Mouse (Mus musculus): ENCODE data around the gene Rrp9. TPM values are rescaled to one million over a fixed set of nuclear protein-coding genes. Genes with fewer than 3 reads are reported as not detected.

Rrp9 gene
- polyA plus RNA-seq, 1 experiment = 109 TPM

DNA sequence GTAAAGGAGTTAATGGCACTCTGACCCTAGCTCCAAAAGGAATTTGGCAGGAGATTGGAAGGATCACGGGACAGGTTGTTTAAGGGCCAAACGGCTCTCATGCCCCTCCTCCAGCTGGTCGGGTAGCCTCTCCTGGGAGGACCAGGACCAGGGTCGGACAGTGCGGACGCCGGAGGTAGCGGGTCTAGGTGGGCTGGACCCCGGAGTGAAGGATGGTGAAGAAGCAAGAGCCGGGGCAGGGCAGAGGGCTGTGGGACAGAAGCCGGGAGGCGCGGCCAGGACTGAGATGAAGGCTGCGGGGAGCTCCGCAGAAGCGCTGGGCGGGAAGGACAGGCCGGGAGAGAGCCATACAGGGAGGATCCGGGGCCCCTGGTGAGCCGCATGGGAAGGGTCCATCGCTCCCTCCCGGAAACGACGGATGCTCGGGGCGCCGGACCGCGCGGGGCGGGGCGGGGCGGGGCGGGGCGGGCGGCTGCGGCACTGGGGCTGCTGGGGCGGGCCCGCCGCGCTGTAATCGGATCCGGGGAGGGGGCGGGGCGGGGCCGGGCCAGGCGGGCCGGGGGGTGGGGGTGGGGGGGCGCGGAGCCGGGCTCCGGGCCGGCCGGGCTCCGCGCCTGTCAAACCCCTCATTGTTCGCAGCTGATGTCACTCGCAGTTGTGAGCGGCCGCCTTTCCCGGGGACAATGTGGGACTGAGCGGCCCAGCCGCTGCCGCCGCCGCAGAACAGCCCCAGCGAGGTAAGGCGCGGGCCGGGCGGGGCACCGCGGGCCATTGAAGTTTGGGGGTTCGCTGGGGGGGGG lies 22.3 kb upstream of the Rrp9 start, which contains the start of gene Pcbp4:
Gene Pcbp4 (plus strand): TSS at position 21 of the 800 bp plus-strand sequence.
- peak within 1 kb of the TSS; percentile 87 for H3ac ChIP-seq (ENCODE audit: control insufficient read depth, insufficient read length, low read depth)
- no peaks in the 10 kb centered on the region for H3K27me3 ChIP-seq (ENCODE audit: control insufficient read depth, insufficient read depth, insufficient read length)
- H3K79me2 ChIP-seq (ENCODE audit: control insufficient read depth, insufficient read depth) = peaks cover 47% of the 10 kb centered on the region

DNA sequence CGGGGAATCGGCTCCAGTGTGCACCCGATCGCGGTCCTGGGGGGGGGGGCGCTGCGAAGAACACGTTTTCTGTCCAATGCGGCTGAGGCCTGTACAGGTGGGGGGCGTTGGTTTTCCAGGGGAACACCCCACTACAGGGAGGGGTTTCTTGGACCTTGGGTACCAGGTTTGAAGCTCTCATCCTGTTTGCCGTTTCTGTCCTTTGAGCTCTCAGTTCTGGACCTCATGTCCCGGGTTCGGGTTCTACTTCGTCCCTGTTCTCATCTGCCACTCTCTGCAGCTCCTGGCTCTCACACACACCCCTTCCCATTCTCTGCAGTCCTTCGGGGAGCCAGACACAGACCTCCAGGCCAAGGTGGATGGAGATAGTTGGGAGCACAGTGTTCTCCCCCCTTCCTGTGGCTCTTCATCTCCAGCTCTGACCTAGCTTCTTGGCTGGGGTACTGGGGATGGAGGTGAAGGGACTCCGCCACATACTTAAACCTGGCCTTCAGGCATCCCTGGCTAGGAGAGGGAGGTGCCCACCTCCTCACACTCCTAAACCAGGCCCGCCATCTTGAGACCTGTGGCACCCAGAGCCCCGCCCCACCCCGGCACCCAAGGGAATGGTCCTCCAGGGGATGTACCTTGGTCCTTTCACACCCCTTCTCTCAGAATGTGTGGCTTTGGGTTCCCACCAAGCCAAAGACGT lies 21.5 kb upstream of the Rrp9 start:
- Histone ChIP-seq H3K79me3 (ENCODE audit: low read depth) (peaks cover 55% of the 10 kb centered on the region), H3K4me3 (ENCODE audit: insufficient read depth, poor library complexity, severe bottlenecking) (peak overlapping the region; percentile 63), H3K36me3 (ENCODE audit: control insufficient read depth, insufficient read depth) (peaks cover 11% of the 10 kb centered on the region), H3K79me2 (ENCODE audit: control insufficient read depth, insufficient read depth) (peaks cover 55% of the 10 kb centered on the region), H3K27me3 (ENCODE audit: control insufficient read depth, insufficient read depth, insufficient read length) (no peaks in the 10 kb centered on the region), H3ac (ENCODE audit: control insufficient read depth, insufficient read length, low read depth) (peak overlapping the region; percentile 85)
- no peak for TF ChIP-seq MAX (IDR thresholded peaks at IDR 0.05)
- TF ChIP-seq MYOD1 (IDR thresholded peaks at IDR 0.05; ENCODE audit: control insufficient read depth, insufficient read length, low read depth) = no peak
- TF ChIP-seq CTCF (IDR thresholded peaks at IDR 0.05; ENCODE audit: control insufficient read depth, insufficient read depth, insufficient read length) = no peak
- TF ChIP-seq FOSL1 (IDR thresholded peaks at IDR 0.05; ENCODE audit: insufficient read depth, low read length, poor library complexity, severe bottlenecking) = no peak
- no peak for TF ChIP-seq CEBPB (IDR thresholded peaks at IDR 0.05; ENCODE audit: low read depth)
- no peak for TF ChIP-seq MYOG (IDR thresholded peaks at IDR 0.05; ENCODE audit: control insufficient read depth, extremely low read depth, insufficient read length)
- no peak for TF ChIP-seq USF1 (IDR thresholded peaks at IDR 0.05; ENCODE audit: low read depth)

More for the DNA sequence above, 22.3 kb upstream of the Rrp9 start, which contains the start of gene Pcbp4:
- peak within 1 kb of the TSS; percentile 63 for H3K4me3 ChIP-seq (ENCODE audit: insufficient read depth, poor library complexity, severe bottlenecking)
- peaks cover 7% of the 10 kb centered on the region for H3K36me3 ChIP-seq (ENCODE audit: control insufficient read depth, insufficient read depth)
- peaks cover 47% of the 10 kb centered on the region for H3K79me3 ChIP-seq (ENCODE audit: low read depth)
- no peak for TF ChIP-seq MAX (IDR thresholded peaks at IDR 0.05)
- TF ChIP-seq MYOG (IDR thresholded peaks at IDR 0.05; ENCODE audit: control insufficient read depth, extremely low read depth, insufficient read length) = no peak
- no peak for TF ChIP-seq USF1 (IDR thresholded peaks at IDR 0.05; ENCODE audit: low read depth)
- no peak for TF ChIP-seq CTCF (IDR thresholded peaks at IDR 0.05; ENCODE audit: control insufficient read depth, insufficient read depth, insufficient read length)
- no peak for TF ChIP-seq FOSL1 (IDR thresholded peaks at IDR 0.05; ENCODE audit: insufficient read depth, low read length, poor library complexity, severe bottlenecking)
- TF ChIP-seq CEBPB (IDR thresholded peaks at IDR 0.05; ENCODE audit: low read depth) = no peak
- no peak for TF ChIP-seq MYOD1 (IDR thresholded peaks at IDR 0.05; ENCODE audit: control insufficient read depth, insufficient read length, low read depth)

DNA sequence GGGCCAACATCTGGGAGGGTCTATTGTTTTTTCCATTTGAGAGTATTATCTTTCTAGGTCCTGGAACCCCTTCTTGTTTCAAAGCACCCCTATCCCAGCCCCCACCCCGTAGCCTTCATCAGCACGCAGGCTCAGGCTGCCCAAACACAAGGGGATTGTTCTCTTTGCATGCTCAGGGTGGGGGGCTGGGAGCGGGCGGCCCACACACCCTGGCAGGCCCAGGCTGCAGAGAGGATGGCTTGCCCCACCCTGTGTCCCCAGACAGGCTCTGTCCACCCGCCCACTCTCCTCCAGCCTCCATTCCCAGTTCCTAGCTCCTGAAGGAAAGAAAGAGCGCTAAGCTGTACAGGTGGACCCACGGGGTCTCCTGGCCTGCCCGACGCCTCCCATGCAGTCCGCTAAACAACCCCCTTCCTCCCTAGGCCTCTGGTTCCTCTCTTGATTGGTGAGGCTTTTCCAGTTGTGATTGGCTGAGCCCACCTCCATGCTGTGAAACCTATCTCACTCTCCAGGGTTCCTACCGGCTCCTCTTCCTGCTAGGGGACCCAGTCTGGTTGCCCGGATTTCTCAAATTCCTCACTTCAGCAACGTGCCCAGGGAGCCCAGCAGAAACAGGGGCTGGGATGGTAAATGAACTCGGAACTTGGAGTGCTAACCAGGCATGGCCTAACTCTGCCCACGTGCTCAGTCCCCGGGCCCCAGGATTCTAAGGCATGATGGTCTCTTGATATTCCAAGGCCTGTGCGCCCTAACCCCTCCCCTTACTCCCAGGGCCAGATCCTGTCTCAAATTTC lies 20.7 kb upstream of the Rrp9 start:
- Histone ChIP-seq H3K27me3 (ENCODE audit: control insufficient read depth, insufficient read depth, insufficient read length) (no peaks in the 10 kb centered on the region), H3K4me3 (ENCODE audit: insufficient read depth, poor library complexity, severe bottlenecking) (peak overlapping the region; percentile 63), H3K79me3 (ENCODE audit: low read depth) (peaks cover 58% of the 10 kb centered on the region), H3K79me2 (ENCODE audit: control insufficient read depth, insufficient read depth) (peaks cover 63% of the 10 kb centered on the region), H3K36me3 (ENCODE audit: control insufficient read depth, insufficient read depth) (peaks cover 20% of the 10 kb centered on the region), H3ac (ENCODE audit: control insufficient read depth, insufficient read length, low read depth) (peak overlapping the region; percentile 85)
- peak; percentile 61 for TF ChIP-seq USF1 (IDR thresholded peaks at IDR 0.05; ENCODE audit: low read depth)
- TF ChIP-seq MAX (IDR thresholded peaks at IDR 0.05) = peak; percentile 69
- no peak for TF ChIP-seq MYOG (IDR thresholded peaks at IDR 0.05; ENCODE audit: control insufficient read depth, extremely low read depth, insufficient read length)

DNA sequence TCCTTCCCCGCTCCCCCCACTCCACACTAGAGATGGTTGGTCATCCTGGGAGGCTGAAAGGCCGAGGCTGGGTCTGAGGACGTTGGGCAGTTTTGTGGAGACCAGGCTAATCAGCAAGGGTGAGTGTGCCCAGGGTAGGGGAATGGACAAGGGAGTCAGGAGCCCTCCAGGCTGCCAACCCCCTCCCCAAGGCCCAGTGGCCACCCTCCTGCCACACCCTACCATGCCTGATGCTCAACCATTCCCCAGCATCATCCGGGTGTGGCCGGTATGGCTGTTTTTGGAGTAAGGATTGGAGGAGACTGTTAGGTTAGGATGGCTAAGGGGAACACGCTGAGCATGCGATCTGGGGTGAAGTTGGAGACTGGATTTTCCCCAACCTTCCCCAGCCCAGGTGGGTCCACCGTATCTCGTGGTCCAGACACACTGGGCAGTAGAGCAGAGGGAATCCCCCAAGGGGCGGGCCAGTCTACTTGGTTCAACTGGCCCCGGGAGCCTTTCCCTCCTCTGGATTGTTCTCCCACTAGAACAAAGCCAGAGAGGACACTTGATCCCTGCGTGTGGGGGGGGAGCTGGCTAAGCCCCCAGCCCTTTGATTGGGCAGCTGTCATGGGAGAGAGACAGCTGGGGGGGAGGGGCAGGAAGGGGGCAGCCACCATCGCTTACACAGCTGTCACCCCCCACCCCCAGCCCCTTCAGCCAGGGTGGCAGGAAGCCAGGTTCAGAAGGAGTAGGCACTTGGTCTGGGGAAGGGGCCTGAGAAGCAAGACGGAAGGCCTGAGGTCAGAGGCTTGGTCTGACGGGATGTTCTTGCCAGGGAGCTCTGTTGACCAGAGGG lies 19.2 kb upstream of the Rrp9 start:
- H3ac ChIP-seq (ENCODE audit: control insufficient read depth, insufficient read length, low read depth) = peak overlapping the region; percentile 1
- H3K36me3 ChIP-seq (ENCODE audit: control insufficient read depth, insufficient read depth) = peaks cover 31% of the 10 kb centered on the region
- TF ChIP-seq MAX (IDR thresholded peaks at IDR 0.05) (no peak), MYOD1 (IDR thresholded peaks at IDR 0.05; ENCODE audit: control insufficient read depth, insufficient read length, low read depth) (peak; percentile 52)

DNA sequence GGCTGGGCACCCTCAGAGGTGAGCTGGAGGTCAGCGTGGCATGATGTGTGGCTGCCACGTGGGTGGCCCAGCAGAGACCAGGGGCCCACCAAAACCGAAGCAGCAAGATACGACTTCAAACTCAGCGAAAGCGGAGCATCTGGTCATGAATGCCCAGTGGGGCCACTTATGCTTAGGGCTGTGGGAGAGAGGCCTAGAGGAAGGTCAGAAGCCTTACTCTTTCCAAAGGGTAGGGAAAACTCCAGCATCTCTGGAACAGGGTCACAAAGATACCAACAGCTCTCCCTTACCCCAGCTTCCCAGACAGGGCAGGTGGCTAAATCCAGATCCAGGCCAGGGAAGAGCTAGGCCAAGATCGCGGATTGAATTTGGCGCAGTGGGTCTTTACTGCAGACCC lies 18.6 kb upstream of the Rrp9 start:
- peaks cover 37% of the 10 kb centered on the region for H3K36me3 ChIP-seq (ENCODE audit: control insufficient read depth, insufficient read depth)
- H3ac ChIP-seq (ENCODE audit: control insufficient read depth, insufficient read length, low read depth) = no peak overlapping the region
- H3K79me3 ChIP-seq (ENCODE audit: low read depth) = peaks cover 57% of the 10 kb centered on the region
- H3K27me3 ChIP-seq (ENCODE audit: control insufficient read depth, insufficient read depth, insufficient read length) = no peaks in the 10 kb centered on the region
- TF ChIP-seq CEBPB (IDR thresholded peaks at IDR 0.05; ENCODE audit: low read depth) (no peak), MYOD1 (IDR thresholded peaks at IDR 0.05; ENCODE audit: control insufficient read depth, insufficient read length, low read depth) (no peak), FOSL1 (IDR thresholded peaks at IDR 0.05; ENCODE audit: insufficient read depth, low read length, poor library complexity, severe bottlenecking) (no peak), MYOG (IDR thresholded peaks at IDR 0.05; ENCODE audit: control insufficient read depth, extremely low read depth, insufficient read length) (no peak), USF1 (IDR thresholded peaks at IDR 0.05; ENCODE audit: low read depth) (no peak), CTCF (IDR thresholded peaks at IDR 0.05; ENCODE audit: control insufficient read depth, insufficient read depth, insufficient read length) (no peak), MAX (IDR thresholded peaks at IDR 0.05) (no peak)
- H3K4me3 ChIP-seq (ENCODE audit: insufficient read depth, poor library complexity, severe bottlenecking) = no peak overlapping the region
- peaks cover 72% of the 10 kb centered on the region for H3K79me2 ChIP-seq (ENCODE audit: control insufficient read depth, insufficient read depth)

More for the DNA sequence above, 19.2 kb upstream of the Rrp9 start:
- Histone ChIP-seq H3K27me3 (ENCODE audit: control insufficient read depth, insufficient read depth, insufficient read length) (no peaks in the 10 kb centered on the region), H3K79me2 (ENCODE audit: control insufficient read depth, insufficient read depth) (peaks cover 72% of the 10 kb centered on the region), H3K79me3 (ENCODE audit: low read depth) (peaks cover 59% of the 10 kb centered on the region), H3K4me3 (ENCODE audit: insufficient read depth, poor library complexity, severe bottlenecking) (peak overlapping the region; percentile 24)

All from C2C12 (cell line).